Mouse (Mus musculus) liver, adult 2 months (tissue): ENCODE measurements around the gene Panx3. TPM values are rescaled to one million over a fixed set of nuclear protein-coding genes. Genes with fewer than 3 reads are reported as not detected.
A peak's percentile ranks its signal among the peaks of the same experiment; 100 is the strongest.

Source experiments
- DNase-seq: peaks from one replicate; pipeline ENCODE4 v3.0.0-alpha.2; 2011; ENCODE audit warnings: low read depth, low spot score; ENCODE audit errors: extremely low read depth
- H3K27ac ChIP-seq: fragments of 200-500 bp; replicated peaks from 2 replicates; pipeline ENCODE4 v1.5.1; 2012; ENCODE audit warnings: low read depth, mild to moderate bottlenecking, control low read depth, inconsistent platforms, low read length; ENCODE audit not compliant: insufficient read depth
- H3K27me3 ChIP-seq: fragments of 200-500 bp; 2 replicates; pipeline ENCODE4 v1.6.1; 2012; ENCODE audit warnings: mild to moderate bottlenecking, moderate library complexity, low read length, inconsistent platforms; ENCODE audit not compliant: control insufficient read depth, insufficient read depth
- H3K36me3 ChIP-seq: fragments of 200-500 bp; 2 replicates; pipeline ENCODE4 v1.6.1; 2012; ENCODE audit warnings: low read length, inconsistent platforms; ENCODE audit not compliant: control insufficient read depth, insufficient read depth
- H3K4me1 ChIP-seq: fragments of 200-500 bp; 2 replicates; pipeline ENCODE4 v1.6.1; 2011; ENCODE audit warnings: low read length; ENCODE audit not compliant: control insufficient read depth, insufficient read depth
- H3K4me3 ChIP-seq: fragments of 200-500 bp; 2 replicates; pipeline ENCODE4 v1.5.1; 2011; ENCODE audit warnings: low read depth, mild to moderate bottlenecking, control low read depth, low read length, moderate library complexity; ENCODE audit not compliant: insufficient read depth
- H3K79me2 ChIP-seq: fragments of 200-500 bp; 2 replicates; pipeline ENCODE4 v1.6.1; 2012; ENCODE audit warnings: inconsistent platforms, mild to moderate bottlenecking, low read length, moderate library complexity; ENCODE audit not compliant: control insufficient read depth, insufficient read depth
- H3K9ac ChIP-seq: fragments of 200-500 bp; 2 replicates; pipeline ENCODE4 v1.6.1; 2012; ENCODE audit warnings: low read depth, mild to moderate bottlenecking, control low read depth, inconsistent platforms, low read length
- CTCF ChIP-seq: fragments of 200-500 bp; IDR thresholded peaks from 2 replicates; pipeline ENCODE4 v1.5.1; 2011; ENCODE audit warnings: low read depth, low read length, control low read depth
- POLR2A ChIP-seq: fragments of 200-500 bp; IDR thresholded peaks from 2 replicates; pipeline ENCODE4 v1.6.1; 2011; ENCODE audit warnings: low read length, control low read depth; ENCODE audit not compliant: insufficient read depth; ENCODE audit errors: extremely low read depth
- WGBS: fragments of 180-500 bp; shearing (Covaris S2); methylation state at CpG from one replicate; pipeline ENCODE4 v1.1.7; 2018; 5-methylcytosine and 5-hydroxymethylcytosine counted together
- polyA plus RNA-seq: library from polyadenylated mRNA; depleted of rRNA; stranded (reverse); fragments of >200 nt; gene quantifications from 2 replicates; pipeline ENCODE4 v1.2.3, GENCODE M21; 2012; rRNA removed
- total RNA-seq: library from RNA; depleted of rRNA; stranded (reverse); fragments of >200 nt; gene quantifications from 2 replicates; pipeline ENCODE4 v1.2.3, GENCODE M21; 2014; rRNA removed

Gene Panx3
- not detected in 2 replicates for total RNA-seq
- polyA plus RNA-seq, result not detected in 2 replicates

DNA sequence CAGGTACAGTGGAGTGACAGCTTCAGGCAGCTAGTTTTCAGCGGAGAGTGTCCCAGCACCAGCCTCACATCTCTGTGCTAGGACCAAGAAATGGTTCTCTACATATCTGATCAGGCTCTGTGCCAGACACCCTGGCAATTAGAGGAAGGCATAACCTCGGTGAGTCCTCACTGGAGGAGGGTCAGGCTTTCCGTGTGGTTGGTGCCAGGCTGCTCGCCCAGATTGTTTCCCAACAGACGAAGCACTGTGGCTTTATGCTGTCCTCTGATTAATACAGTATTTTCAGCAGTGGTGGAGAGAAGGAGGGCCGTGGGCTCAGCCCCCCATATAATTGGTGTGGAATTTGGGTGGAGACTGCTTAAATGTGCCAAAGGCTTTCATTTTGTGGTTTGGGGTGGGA lies at the start of gene Panx3:
Gene Panx3, minus strand, starts transcription at position 121 of the 400 bp plus-strand sequence.
- 76% methylated on average over 6 of the region's 6 CpGs for WGBS
- TF ChIP-seq CTCF (no peak), POLR2A (no peak)
- Histone ChIP-seq H3K27ac (no peak within 1 kb of the TSS), H3K27me3 (no peaks in the 10 kb centered on the region), H3K9ac (no peak within 1 kb of the TSS), H3K4me1 (no peaks in the 10 kb centered on the region), H3K36me3 (no peaks in the 10 kb centered on the region), H3K4me3 (no peak within 1 kb of the TSS), H3K79me2 (no peaks in the 10 kb centered on the region)
- no peak for DNase-seq

- Histone ChIP-seq H3K36me3 (no peaks in the 10 kb centered on the region), H3K27ac (no peak within 1 kb of the TSS), H3K79me2 (no peaks in the 10 kb centered on the region), H3K4me1 (no peaks in the 10 kb centered on the region), H3K9ac (no peak within 1 kb of the TSS), H3K27me3 (no peaks in the 10 kb centered on the region), H3K4me3 (no peak within 1 kb of the TSS)
- no peak for DNase-seq
- no peak for TF ChIP-seq POLR2A
- TF ChIP-seq CTCF, result no peak
- 88% methylated on average over 1 of the region's 1 CpGs for whole genome bisulfite sequencing
These were observed 47.1 kb upstream of the Panx3 start, which contains the start of gene Olfr160 for GRCm38 (mm10) chr9:37716150-37716549. Gene Olfr160 (minus strand): TSS chr9:37716250.

DNA sequence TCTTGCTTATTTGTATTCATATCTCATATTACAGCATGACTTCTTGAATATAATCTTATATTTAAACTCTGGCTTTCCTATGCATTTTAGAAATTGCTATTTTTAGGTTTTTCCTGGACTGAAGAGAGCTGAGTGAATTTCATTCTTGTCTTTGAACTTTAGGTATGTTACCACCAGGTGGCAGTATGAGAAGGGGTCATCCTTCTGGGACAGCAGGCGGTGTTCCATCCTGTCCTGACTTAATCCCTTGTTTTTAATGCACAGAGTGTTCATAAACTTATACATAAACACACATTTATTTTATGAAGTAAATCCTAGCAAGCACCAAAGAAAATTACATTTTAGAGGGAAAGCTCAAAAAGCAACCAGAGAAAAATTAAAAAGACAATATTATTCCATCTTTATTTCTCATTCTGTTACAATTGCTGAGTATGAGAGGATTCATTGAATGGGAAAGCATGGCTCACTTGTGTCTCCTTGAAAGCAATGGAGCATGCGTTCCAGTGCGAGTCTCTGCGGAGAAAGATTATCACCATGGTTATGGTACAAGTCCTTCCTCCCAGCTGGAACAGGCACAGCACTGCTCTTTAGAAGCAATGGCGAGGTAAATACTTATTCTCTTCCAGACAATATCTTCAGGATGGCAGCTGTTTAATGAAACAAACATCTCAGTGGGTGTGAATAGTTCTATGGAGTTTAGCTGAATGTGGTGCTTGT lies 21.1 kb upstream of the Panx3 start:
- no peaks in the 10 kb centered on the region for H3K79me2 ChIP-seq
- no peaks in the 10 kb centered on the region for H3K4me1 ChIP-seq
- H3K9ac ChIP-seq, result no peak overlapping the region
- H3K36me3 ChIP-seq, result no peaks in the 10 kb centered on the region
- WGBS, result 64% methylated on average over 5 of the region's 5 CpGs
- TF ChIP-seq POLR2A (no peak), CTCF (peak; percentile 44; the same call in 1 of the 2 replicates)
- H3K27me3 ChIP-seq, result no peaks in the 10 kb centered on the region
- H3K4me3 ChIP-seq, result no peak overlapping the region
- DNase-seq, result peak; percentile 29
- no peak overlapping the region for H3K27ac ChIP-seq

- Histone ChIP-seq H3K9ac (no peak overlapping the region), H3K27ac (no peak overlapping the region), H3K4me3 (no peak overlapping the region), H3K36me3 (no peaks in the 10 kb centered on the region), H3K79me2 (no peaks in the 10 kb centered on the region), H3K4me1 (no peaks in the 10 kb centered on the region), H3K27me3 (no peaks in the 10 kb centered on the region)
- 48% methylated on average over 3 of the region's 3 CpGs for WGBS
- no peak for DNase-seq
- no peak for TF ChIP-seq POLR2A
These were observed 18.9 kb upstream of the Panx3 start for GRCm38 (mm10) chr9:37687941-37688303.

DNA sequence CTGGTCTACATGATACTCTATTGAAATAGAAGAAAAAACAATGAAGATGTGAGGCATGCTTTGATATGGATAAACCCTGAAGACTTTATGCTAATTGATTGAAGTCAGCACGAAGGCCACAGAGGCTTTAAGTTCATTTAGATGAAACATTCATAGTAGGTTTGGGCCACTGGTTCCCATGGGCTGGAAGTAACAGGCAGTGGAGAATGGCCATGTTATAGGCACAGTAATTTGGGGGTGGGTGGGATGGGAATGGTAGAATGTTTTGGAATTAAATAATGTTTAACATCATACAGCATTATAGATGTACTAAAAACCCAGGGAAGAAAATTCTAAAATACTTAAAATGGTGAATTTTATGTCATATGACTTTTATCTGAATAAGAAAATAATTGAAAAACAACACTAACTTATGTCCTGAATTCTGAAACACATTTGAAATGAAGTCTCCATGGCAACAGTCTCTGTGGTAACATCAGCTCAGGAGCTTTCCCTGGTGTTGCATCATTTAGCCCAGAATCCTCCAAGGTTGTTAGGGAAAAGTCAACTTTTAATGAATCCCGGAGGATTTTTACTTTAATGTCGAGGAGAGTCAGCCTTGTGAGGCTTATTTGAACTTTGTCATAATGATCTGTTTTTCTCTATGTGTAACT lies 18.4 kb upstream of the Panx3 start:
- no peak for DNase-seq
- TF ChIP-seq CTCF, result no peak
- TF ChIP-seq POLR2A, result no peak
- no peak overlapping the region for H3K4me3 ChIP-seq
- H3K27ac ChIP-seq, result no peak overlapping the region
- 68% methylated on average over 3 of the region's 3 CpGs for WGBS
- no peaks in the 10 kb centered on the region for H3K4me1 ChIP-seq
- H3K27me3 ChIP-seq, result no peaks in the 10 kb centered on the region
- H3K79me2 ChIP-seq, result no peaks in the 10 kb centered on the region
- H3K9ac ChIP-seq, result no peak overlapping the region
- no peaks in the 10 kb centered on the region for H3K36me3 ChIP-seq

DNA sequence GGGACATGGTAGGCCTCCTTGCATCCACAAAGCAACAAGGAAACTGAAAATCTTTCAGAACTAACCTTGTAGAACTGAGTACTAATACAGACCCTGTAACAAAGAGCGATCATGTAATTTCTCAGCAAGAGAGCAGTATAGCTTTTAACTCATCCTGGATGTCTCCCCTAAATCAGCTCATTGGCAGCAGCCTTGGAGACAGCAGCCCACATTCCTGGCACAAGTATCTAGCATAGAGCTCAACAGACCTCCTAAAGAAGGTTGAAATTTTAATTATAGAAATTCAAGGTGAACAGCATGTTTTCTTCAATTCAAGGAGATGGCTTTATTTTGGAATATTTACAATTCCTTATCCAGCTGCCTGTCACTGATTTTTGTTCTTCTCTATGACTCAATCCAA lies 12.1 kb upstream of the Panx3 start:
- H3K36me3 ChIP-seq, result no peaks in the 10 kb centered on the region
- no peak overlapping the region for H3K4me3 ChIP-seq
- WGBS, result 94% methylated on average over 1 of the region's 1 CpGs
- no peak for TF ChIP-seq POLR2A
- no peak for TF ChIP-seq CTCF
- H3K4me1 ChIP-seq, result no peaks in the 10 kb centered on the region
- no peak overlapping the region for H3K9ac ChIP-seq
- no peak for DNase-seq
- no peaks in the 10 kb centered on the region for H3K27me3 ChIP-seq
- no peak overlapping the region for H3K27ac ChIP-seq
- no peaks in the 10 kb centered on the region for H3K79me2 ChIP-seq
